Comparison of ENCODE assay signal across 8 mouse cellular contexts in genomic region chr7:45706721-45707241, GRCm38 (mm10). TPM values are rescaled to one million over a fixed set of nuclear protein-coding genes. Genes with fewer than 3 reads are reported as not detected.
A peak's percentile ranks its signal among the peaks of the same experiment; 100 is the strongest.
DNase-seq lines count a peak whose midpoint lies in the region; ATAC-seq and TF ChIP-seq lines count a peak whose summit lies in the region.

No protein-coding gene starts in this region.

- peak overlapping the region; percentile 63; the same call in 1 of the 2 replicates for H3K27ac ChIP-seq in forebrain, embryonic 14.5 days (ENCODE audit: low read depth, low read length)
- H3K27ac ChIP-seq in lung, postnatal 0 days (ENCODE audit: low read length) = peak overlapping the region; percentile 85

- TF ChIP-seq POLR2A in brain, embryonic 14.5 days (IDR thresholded peaks at IDR 0.05; ENCODE audit: borderline replicate concordance, extremely low read depth, insufficient read depth, insufficient read length, poor library complexity, severe bottlenecking) = peak; percentile 52; the same call in 1 of the 2 replicates

- H3K27me3 ChIP-seq in forebrain, embryonic 14.5 days (replicated peaks; ENCODE audit: control insufficient read depth, insufficient read depth, low read length) = no peaks in the 10 kb centered on the region
- H3K27me3 ChIP-seq in lung, postnatal 0 days (replicated peaks; ENCODE audit: insufficient read depth, low read length) = no peaks in the 10 kb centered on the region

- TF ChIP-seq EP300 in lung, postnatal 0 days (IDR thresholded peaks at IDR 0.05) = no peak

- peak; percentile 10 for ATAC-seq in CD4-positive, CD25-positive, alpha-beta regulatory T cell, adult 4 months
- peak; percentile 4; the same call in 1 of the 2 replicates for ATAC-seq in forebrain, embryonic 14.5 days
- ATAC-seq in lung, postnatal 0 days = peak; percentile 14

- peak overlapping the region; percentile 98 for H3K4me2 ChIP-seq in forebrain, embryonic 14.5 days (ENCODE audit: low read length)
- H3K4me2 ChIP-seq in lung, postnatal 0 days (replicated peaks; ENCODE audit: low read depth, low read length) = peak overlapping the region; percentile 95

- peaks cover 42% of the 10 kb centered on the region for H3K4me1 ChIP-seq in forebrain, embryonic 14.5 days (ENCODE audit: control insufficient read depth, insufficient read depth, low read length)
- peaks cover 33% of the 10 kb centered on the region for H3K4me1 ChIP-seq in lung, postnatal 0 days (ENCODE audit: insufficient read depth, low read depth, low read length)

- intact Hi-C loops in heart, postnatal 25 days (cut with DNase I) = no loop called here

- WGBS in forebrain, embryonic 14.5 days = 0% methylated on average over 35 of the region's 45 CpGs
- WGBS in lung, postnatal 0 days = under 1% methylated on average over 37 of the region's 45 CpGs

- DNase-seq in brain, embryonic 14.5 days (ENCODE audit: low read depth) = peak; percentile 86
- DNase-seq in forebrain, embryonic 14.5 days (ENCODE audit: low spot score) = peak; percentile 82
- DNase-seq in heart, postnatal 25 days (ENCODE audit: low spot score) = peak; percentile 87
- peak; percentile 89 for DNase-seq in layer of hippocampus, adult 9-11 months
- DNase-seq in lung, postnatal 0 days (ENCODE audit: low spot score) = peak; percentile 87
- DNase-seq in retina, adult 2 months (ENCODE audit: low read depth, low spot score) = peak; percentile 73
- DNase-seq in thymus, postnatal 25 days = peak; percentile 94

- no peaks in the 10 kb centered on the region for H3K9me3 ChIP-seq in forebrain, embryonic 14.5 days (replicated peaks; ENCODE audit: control insufficient read depth, low read length)
- no peaks in the 10 kb centered on the region for H3K9me3 ChIP-seq in lung, postnatal 0 days (ENCODE audit: low read length)

- H3K9ac ChIP-seq in forebrain, embryonic 14.5 days (ENCODE audit: low read length) = peak overlapping the region; percentile 75
- peak overlapping the region; percentile 70 for H3K9ac ChIP-seq in lung, postnatal 0 days (replicated peaks; ENCODE audit: low read depth)

- peak overlapping the region; percentile 52 for H3K4me3 ChIP-seq in forebrain, embryonic 14.5 days (ENCODE audit: low read depth, low read length)
- H3K4me3 ChIP-seq in lung, postnatal 0 days (ENCODE audit: low read depth, low read length) = peak overlapping the region; percentile 51

- H3K36me3 ChIP-seq in forebrain, embryonic 14.5 days (ENCODE audit: control insufficient read depth, insufficient read depth, low read length) = peaks cover 23% of the 10 kb centered on the region
- H3K36me3 ChIP-seq in lung, postnatal 0 days (ENCODE audit: insufficient read depth, low read length) = peaks cover 8% of the 10 kb centered on the region

- no peak for TF ChIP-seq CTCF in brain, embryonic 14.5 days (IDR thresholded peaks at IDR 0.05; ENCODE audit: borderline replicate concordance, extremely low read depth, insufficient read depth, insufficient read length)
- TF ChIP-seq CTCF in lung, postnatal 0 days (IDR thresholded peaks at IDR 0.05) = peak; percentile 13; the same call in 1 of the 2 replicates

RNA-seq across cellular contexts. Expression of gene Dbp, which starts 1.9 kb away (rescaled TPM):
- polyA plus RNA-seq in CD4-positive, CD25-positive, alpha-beta regulatory T cell, adult 4 months (2017; shearing (Covaris generic)) = 1 to 10 TPM; 7.4 to 8.8 TPM
- 7.6 and 8.4 TPM in 2 replicates for polyA plus RNA-seq in brain, embryonic 14.5 days (2012; rRNA removed)
- polyA plus RNA-seq in forebrain, embryonic 14.5 days (2014; fragmentation: Nextera tagmentation; extraction: Ambion mirVana) = 3.6 and 3.7 TPM in 2 replicates
- total RNA-seq in heart, postnatal 25 days (2021) = 100 to 1,000 TPM in 1 of 2 experiments, 10 to 100 TPM in 1; 13.6 to 153 TPM
- 6.8 and 9.4 TPM in 2 replicates for polyA plus RNA-seq in lung, postnatal 0 days (2015; fragmentation: Nextera tagmentation; extraction: Ambion mirVana)

RNA-seq across cellular contexts. Expression of gene Car11, which starts 7.1 kb away (rescaled TPM):
- polyA plus RNA-seq in CD4-positive, CD25-positive, alpha-beta regulatory T cell, adult 4 months (2017; shearing (Covaris generic)) = 1 to 10 TPM; 1.2 to 1.3 TPM
- polyA plus RNA-seq in brain, embryonic 14.5 days (2012; rRNA removed) = 81.4 and 108 TPM in 2 replicates
- polyA plus RNA-seq in forebrain, embryonic 14.5 days (2014; fragmentation: Nextera tagmentation; extraction: Ambion mirVana) = 22.5 and 22.8 TPM in 2 replicates
- 1 to 10 TPM; 2.5 to 3.8 TPM for total RNA-seq in heart, postnatal 25 days (2021)
- polyA plus RNA-seq in lung, postnatal 0 days (2015; fragmentation: Nextera tagmentation; extraction: Ambion mirVana) = 1.5 and 2.4 TPM in 2 replicates

RNA-seq across cellular contexts. Expression of gene Rpl18, which starts 8.5 kb away (rescaled TPM):
- polyA plus RNA-seq in CD4-positive, CD25-positive, alpha-beta regulatory T cell, adult 4 months (2017; shearing (Covaris generic)) = 1,000 to 10,000 TPM; 2,369 to 2,427 TPM
- polyA plus RNA-seq in brain, embryonic 14.5 days (2012; rRNA removed) = 640 and 749 TPM in 2 replicates
- 727 and 966 TPM in 2 replicates for polyA plus RNA-seq in forebrain, embryonic 14.5 days (2014; fragmentation: Nextera tagmentation; extraction: Ambion mirVana)
- 100 to 1,000 TPM; 507 to 553 TPM for total RNA-seq in heart, postnatal 25 days (2021)
- 720 and 782 TPM in 2 replicates for polyA plus RNA-seq in lung, postnatal 0 days (2015; fragmentation: Nextera tagmentation; extraction: Ambion mirVana)

RNA-seq across cellular contexts. Expression of gene Sphk2, which starts 11.0 kb away (rescaled TPM):
- 10 to 100 TPM; 15.2 to 21.1 TPM for polyA plus RNA-seq in CD4-positive, CD25-positive, alpha-beta regulatory T cell, adult 4 months (2017; shearing (Covaris generic))
- 33.0 and 39.8 TPM in 2 replicates for polyA plus RNA-seq in brain, embryonic 14.5 days (2012; rRNA removed)
- 16.3 and 19.7 TPM in 2 replicates for polyA plus RNA-seq in forebrain, embryonic 14.5 days (2014; fragmentation: Nextera tagmentation; extraction: Ambion mirVana)
- 10 to 100 TPM; 15.8 to 16.7 TPM for total RNA-seq in heart, postnatal 25 days (2021)
- polyA plus RNA-seq in lung, postnatal 0 days (2015; fragmentation: Nextera tagmentation; extraction: Ambion mirVana) = 17.9 and 18.2 TPM in 2 replicates

RNA-seq across cellular contexts. Expression of gene Sec1, which starts 12.6 kb away (rescaled TPM):
- polyA plus RNA-seq in CD4-positive, CD25-positive, alpha-beta regulatory T cell, adult 4 months (2017; shearing (Covaris generic)) = under 1 TPM in 1 of 2 experiments, not detected in 1; 0.30 TPM
- 0.66 and 1.1 TPM in 2 replicates for polyA plus RNA-seq in brain, embryonic 14.5 days (2012; rRNA removed)
- 0.06 and 0.38 TPM in 2 replicates for polyA plus RNA-seq in forebrain, embryonic 14.5 days (2014; fragmentation: Nextera tagmentation; extraction: Ambion mirVana)
- under 1 TPM in 1 of 2 experiments, not detected in 1; 0.16 TPM for total RNA-seq in heart, postnatal 25 days (2021)
- polyA plus RNA-seq in lung, postnatal 0 days (2015; fragmentation: Nextera tagmentation; extraction: Ambion mirVana) = 1.0 and 2.0 TPM in 2 replicates

Comparison
In these comparisons a context has a peak if more than half of its experiments do, and no peak if none do; other contexts are left out.
1. Peak in every context shown above with its lines: DNase-seq, ATAC-seq, H3K4me3 ChIP-seq and H3K27ac ChIP-seq.